Mouse (Mus musculus): ENCODE results near the gene Ddx31. TPM values are rescaled to one million over a fixed set of nuclear protein-coding genes. Genes with fewer than 3 reads are reported as not detected.

Ddx31 gene
- polyA plus RNA-seq, 1 experiment from 2014 or later = 17.5 TPM

GRCm38 (mm10) chr2:28882826-28883485 is 42.8 kb downstream of the Ddx31 start:
- no peak overlapping the region for H3K4me2 ChIP-seq (ENCODE audit: low read length)
- H3K36me3 ChIP-seq (ENCODE audit: control insufficient read depth, insufficient read depth, low read length) = peaks cover 59% of the 10 kb centered on the region
- WGBS = 79% methylated on average over 6 of the region's 6 CpGs
- H3K4me3 ChIP-seq (ENCODE audit: low read depth, low read length) = no peak overlapping the region
- H3K27ac ChIP-seq (ENCODE audit: low read depth) = no peak overlapping the region
- no peaks in the 10 kb centered on the region for H3K9me3 ChIP-seq (ENCODE audit: control insufficient read depth, low read length)
- ATAC-seq (replicated peaks; ENCODE audit: low FRiP score, low TSS enrichment, low read depth) (no peak), DNase-seq (ENCODE audit: low spot score) (no peak)
- H3K27me3 ChIP-seq (replicated peaks; ENCODE audit: control insufficient read depth, insufficient read depth, low read length) = no peaks in the 10 kb centered on the region
- H3K4me1 ChIP-seq (replicated peaks; ENCODE audit: control insufficient read depth, insufficient read depth, low read length) = peaks cover 3% of the 10 kb centered on the region; the same call in 1 of the 2 replicates
- H3K9ac ChIP-seq (ENCODE audit: low read length) = no peak overlapping the region

DNA sequence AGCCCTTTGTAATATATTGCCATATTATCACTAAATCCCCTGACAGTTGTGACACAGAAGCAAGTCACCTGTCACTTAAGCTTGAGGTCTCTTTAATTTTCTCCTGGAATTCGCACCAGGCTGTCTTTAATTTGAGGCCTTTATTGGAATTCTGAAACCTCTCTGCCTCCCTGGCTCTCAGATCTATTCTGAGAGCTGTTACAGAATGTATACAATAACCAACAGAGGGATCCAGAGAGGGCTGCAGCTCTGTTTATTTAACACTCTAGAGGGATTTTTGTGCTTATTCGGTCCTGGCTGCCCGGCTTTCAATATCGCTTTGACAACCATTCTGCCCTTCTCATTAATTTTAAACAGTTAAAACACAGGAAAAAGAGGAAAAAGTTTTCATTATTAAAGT is 44.7 kb downstream of the Ddx31 start:
- ATAC-seq (replicated peaks; ENCODE audit: low FRiP score, low TSS enrichment, low read depth) = no peak
- H3K4me2 ChIP-seq (ENCODE audit: low read length) = no peak overlapping the region
- H3K4me3 ChIP-seq (ENCODE audit: low read depth, low read length) = no peak overlapping the region
- H3K4me1 ChIP-seq (replicated peaks; ENCODE audit: control insufficient read depth, insufficient read depth, low read length) = peaks cover 3% of the 10 kb centered on the region; the same call in 1 of the 2 replicates
- no peaks in the 10 kb centered on the region for H3K9me3 ChIP-seq (ENCODE audit: control insufficient read depth, low read length)
- peaks cover 64% of the 10 kb centered on the region for H3K36me3 ChIP-seq (ENCODE audit: control insufficient read depth, insufficient read depth, low read length)
- DNase-seq (ENCODE audit: low spot score) = no peak
- WGBS = 32% methylated on average over 4 of the region's 4 CpGs
- H3K9ac ChIP-seq (ENCODE audit: low read length) = no peak overlapping the region
- H3K27ac ChIP-seq (ENCODE audit: low read depth) = peak overlapping the region; percentile 57
- no peaks in the 10 kb centered on the region for H3K27me3 ChIP-seq (replicated peaks; ENCODE audit: control insufficient read depth, insufficient read depth, low read length)

DNA sequence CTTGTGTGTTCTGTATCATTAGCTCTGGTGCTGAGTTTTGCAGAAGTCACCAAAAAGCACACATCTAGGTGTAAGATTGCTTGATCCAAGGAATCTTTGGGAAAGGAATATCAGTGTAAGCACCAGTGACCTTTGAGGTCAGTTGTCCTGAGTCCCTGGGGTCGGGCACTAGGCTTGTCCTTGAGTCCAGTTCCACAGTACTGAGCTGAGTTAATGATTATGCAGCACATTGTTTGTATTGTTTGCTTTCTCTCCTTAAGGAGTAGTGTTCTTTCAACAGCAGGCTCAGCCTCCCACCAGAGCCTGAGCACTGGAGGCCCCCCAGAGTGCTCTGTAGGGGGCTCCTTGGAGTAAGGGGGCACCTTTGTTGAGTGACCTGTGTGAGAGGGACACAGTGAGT is 52.6 kb downstream of the Ddx31 start:
- Histone ChIP-seq H3K4me3 (ENCODE audit: low read depth, low read length) (no peak overlapping the region), H3K9ac (ENCODE audit: low read length) (no peak overlapping the region), H3K4me1 (replicated peaks; ENCODE audit: control insufficient read depth, insufficient read depth, low read length) (no peaks in the 10 kb centered on the region), H3K4me2 (ENCODE audit: low read length) (no peak overlapping the region), H3K27ac (ENCODE audit: low read depth) (no peak overlapping the region), H3K27me3 (replicated peaks; ENCODE audit: control insufficient read depth, insufficient read depth, low read length) (no peaks in the 10 kb centered on the region), H3K36me3 (ENCODE audit: control insufficient read depth, insufficient read depth, low read length) (peaks cover 74% of the 10 kb centered on the region), H3K9me3 (ENCODE audit: control insufficient read depth, low read length) (no peaks in the 10 kb centered on the region)
- no peak for DNase-seq (ENCODE audit: low spot score)
- WGBS = 52% methylated on average over 1 of the region's 1 CpGs
- ATAC-seq (replicated peaks; ENCODE audit: low FRiP score, low TSS enrichment, low read depth) = no peak

- H3K27me3 ChIP-seq (replicated peaks; ENCODE audit: control insufficient read depth, insufficient read depth, low read length) = no peaks in the 10 kb centered on the region
- H3K9ac ChIP-seq (ENCODE audit: low read length) = no peak overlapping the region
- peaks cover 71% of the 10 kb centered on the region for H3K36me3 ChIP-seq (ENCODE audit: control insufficient read depth, insufficient read depth, low read length)
- H3K4me1 ChIP-seq (replicated peaks; ENCODE audit: control insufficient read depth, insufficient read depth, low read length) = no peaks in the 10 kb centered on the region
- H3K9me3 ChIP-seq (ENCODE audit: control insufficient read depth, low read length) = no peaks in the 10 kb centered on the region
- 62% methylated on average over 6 of the region's 6 CpGs for WGBS
- no peak overlapping the region for H3K4me2 ChIP-seq (ENCODE audit: low read length)
- no peak for ATAC-seq (replicated peaks; ENCODE audit: low FRiP score, low TSS enrichment, low read depth)
- DNase-seq (ENCODE audit: low spot score) = no peak
- H3K4me3 ChIP-seq (ENCODE audit: low read depth, low read length) = no peak overlapping the region
- no peak overlapping the region for H3K27ac ChIP-seq (ENCODE audit: low read depth)
These were observed 53.3 kb downstream of the Ddx31 start for GRCm38 (mm10) chr2:28893526-28893925.

- no peak for ATAC-seq (replicated peaks; ENCODE audit: low FRiP score, low TSS enrichment, low read depth)
- 90% methylated on average over 7 of the region's 7 CpGs for WGBS
These were observed 55.7 kb downstream of the Ddx31 start for GRCm38 (mm10) chr2:28895876-28896275.

GRCm38 (mm10) chr2:28897340-28897899 is 57.2 kb downstream of the Ddx31 start:
- no peak overlapping the region for H3K9ac ChIP-seq (ENCODE audit: low read length)
- H3K27me3 ChIP-seq (replicated peaks; ENCODE audit: control insufficient read depth, insufficient read depth, low read length) = no peaks in the 10 kb centered on the region
- 81% methylated on average over 4 of the region's 4 CpGs for WGBS
- H3K9me3 ChIP-seq (ENCODE audit: control insufficient read depth, low read length) = no peaks in the 10 kb centered on the region
- H3K4me3 ChIP-seq (ENCODE audit: low read depth, low read length) = no peak overlapping the region
- DNase-seq (ENCODE audit: low spot score) = no peak
- H3K36me3 ChIP-seq (ENCODE audit: control insufficient read depth, insufficient read depth, low read length) = peaks cover 59% of the 10 kb centered on the region
- no peak for ATAC-seq (replicated peaks; ENCODE audit: low FRiP score, low TSS enrichment, low read depth)
- H3K4me1 ChIP-seq (replicated peaks; ENCODE audit: control insufficient read depth, insufficient read depth, low read length) = no peaks in the 10 kb centered on the region
- H3K4me2 ChIP-seq (ENCODE audit: low read length) = no peak overlapping the region
- H3K27ac ChIP-seq (ENCODE audit: low read depth) = no peak overlapping the region

More at GRCm38 (mm10) chr2:28895876-28896275, 55.7 kb downstream of the Ddx31 start:
- H3K27ac ChIP-seq (ENCODE audit: low read depth) = no peak overlapping the region
- H3K9ac ChIP-seq (ENCODE audit: low read length) = no peak overlapping the region
- H3K36me3 ChIP-seq (ENCODE audit: control insufficient read depth, insufficient read depth, low read length) = peaks cover 61% of the 10 kb centered on the region
- no peaks in the 10 kb centered on the region for H3K27me3 ChIP-seq (replicated peaks; ENCODE audit: control insufficient read depth, insufficient read depth, low read length)
- H3K4me2 ChIP-seq (ENCODE audit: low read length) = no peak overlapping the region
- no peak overlapping the region for H3K4me3 ChIP-seq (ENCODE audit: low read depth, low read length)
- DNase-seq (ENCODE audit: low spot score) = no peak
- H3K4me1 ChIP-seq (replicated peaks; ENCODE audit: control insufficient read depth, insufficient read depth, low read length) = no peaks in the 10 kb centered on the region
- H3K9me3 ChIP-seq (ENCODE audit: control insufficient read depth, low read length) = no peaks in the 10 kb centered on the region

DNA sequence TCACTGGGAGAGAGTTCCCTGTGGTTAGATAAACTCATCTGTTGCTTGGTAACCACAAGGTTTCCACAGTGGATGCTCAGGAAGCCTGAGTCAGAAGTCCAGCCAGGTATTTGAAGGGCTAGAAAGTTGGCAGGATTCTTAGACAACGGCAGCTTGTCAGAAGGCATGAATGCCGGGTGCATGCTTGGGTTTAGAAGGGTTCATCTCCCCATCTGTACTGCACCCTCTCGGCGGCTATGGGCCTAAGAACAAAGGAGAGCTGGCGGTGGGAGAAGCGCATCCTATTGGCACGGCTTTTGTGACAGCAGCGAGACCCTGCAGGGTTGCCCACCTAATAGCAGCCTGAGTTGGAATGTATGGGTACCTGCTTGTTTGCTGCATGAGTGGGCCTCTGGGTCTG is 62.1 kb downstream of the Ddx31 start:
- 92% methylated on average over 8 of the region's 8 CpGs for WGBS
- H3K27ac ChIP-seq (ENCODE audit: low read depth) = no peak overlapping the region
- peaks cover 11% of the 10 kb centered on the region for H3K27me3 ChIP-seq (replicated peaks; ENCODE audit: control insufficient read depth, insufficient read depth, low read length)
- peaks cover 38% of the 10 kb centered on the region for H3K36me3 ChIP-seq (ENCODE audit: control insufficient read depth, insufficient read depth, low read length)
- DNase-seq (ENCODE audit: low spot score) (no peak), ATAC-seq (replicated peaks; ENCODE audit: low FRiP score, low TSS enrichment, low read depth) (no peak)
- no peak overlapping the region for H3K4me3 ChIP-seq (ENCODE audit: low read depth, low read length)
- H3K4me2 ChIP-seq (ENCODE audit: low read length) = no peak overlapping the region
- H3K9ac ChIP-seq (ENCODE audit: low read length) = no peak overlapping the region
- H3K9me3 ChIP-seq (ENCODE audit: control insufficient read depth, low read length) = no peaks in the 10 kb centered on the region
- no peaks in the 10 kb centered on the region for H3K4me1 ChIP-seq (replicated peaks; ENCODE audit: control insufficient read depth, insufficient read depth, low read length)

- peaks cover 27% of the 10 kb centered on the region for H3K27me3 ChIP-seq (replicated peaks; ENCODE audit: control insufficient read depth, insufficient read depth, low read length)
- ATAC-seq (replicated peaks; ENCODE audit: low FRiP score, low TSS enrichment, low read depth) = no peak
- DNase-seq (ENCODE audit: low spot score) = no peak
- H3K36me3 ChIP-seq (ENCODE audit: control insufficient read depth, insufficient read depth, low read length) = peaks cover 34% of the 10 kb centered on the region
- no peaks in the 10 kb centered on the region for H3K9me3 ChIP-seq (ENCODE audit: control insufficient read depth, low read length)
- no peak overlapping the region for H3K4me2 ChIP-seq (ENCODE audit: low read length)
- no peak overlapping the region for H3K4me3 ChIP-seq (ENCODE audit: low read depth, low read length)
- H3K4me1 ChIP-seq (replicated peaks; ENCODE audit: control insufficient read depth, insufficient read depth, low read length) = no peaks in the 10 kb centered on the region
- 94% methylated on average over 5 of the region's 5 CpGs for WGBS
- no peak overlapping the region for H3K9ac ChIP-seq (ENCODE audit: low read length)
- no peak overlapping the region for H3K27ac ChIP-seq (ENCODE audit: low read depth)
These were observed 63.7 kb downstream of the Ddx31 start for GRCm38 (mm10) chr2:28903871-28904270.

DNA sequence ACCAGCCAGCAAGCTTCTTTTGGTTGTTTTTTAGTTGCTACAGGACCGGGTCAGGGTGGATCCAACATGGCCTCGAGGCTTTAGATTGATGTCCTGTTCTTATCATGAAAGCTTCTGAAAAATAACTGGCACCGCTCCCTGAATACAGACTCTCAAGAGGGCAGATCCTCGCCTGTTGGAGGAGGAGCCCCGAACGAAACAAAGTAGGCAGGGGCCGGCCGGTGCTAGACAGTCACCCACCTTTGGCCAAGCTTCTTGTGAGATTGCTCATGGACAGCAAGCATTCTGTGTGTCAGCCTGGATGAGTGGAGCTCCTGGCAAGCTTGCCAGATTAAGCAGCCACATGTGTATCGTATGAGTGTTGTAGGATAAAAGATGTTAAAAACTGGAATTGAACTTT is 64.6 kb downstream of the Ddx31 start:
- peaks cover 36% of the 10 kb centered on the region for H3K27me3 ChIP-seq (replicated peaks; ENCODE audit: control insufficient read depth, insufficient read depth, low read length)
- no peak for DNase-seq (ENCODE audit: low spot score)
- H3K4me1 ChIP-seq (replicated peaks; ENCODE audit: control insufficient read depth, insufficient read depth, low read length) = no peaks in the 10 kb centered on the region
- no peak overlapping the region for H3K9ac ChIP-seq (ENCODE audit: low read length)
- no peaks in the 10 kb centered on the region for H3K9me3 ChIP-seq (ENCODE audit: control insufficient read depth, low read length)
- no peak overlapping the region for H3K4me2 ChIP-seq (ENCODE audit: low read length)
- 86% methylated on average over 9 of the region's 9 CpGs for WGBS
- no peak for ATAC-seq (replicated peaks; ENCODE audit: low FRiP score, low TSS enrichment, low read depth)
- H3K36me3 ChIP-seq (ENCODE audit: control insufficient read depth, insufficient read depth, low read length) = peaks cover 32% of the 10 kb centered on the region
- H3K4me3 ChIP-seq (ENCODE audit: low read depth, low read length) = no peak overlapping the region
- no peak overlapping the region for H3K27ac ChIP-seq (ENCODE audit: low read depth)
